Mouse (Mus musculus) ES-E14 (cell line): Measurements from ENCODE around the gene Ptges3l.

ENCODE experiments used
- HCFC1 ChIP-seq: IDR thresholded peaks from 2 replicates; pipeline ENCODE4 v1.6.1; 2012; ENCODE audit warnings: low read length, inconsistent platforms, borderline replicate concordance; ENCODE audit not compliant: insufficient read depth
- ZC3H11A ChIP-seq: IDR thresholded peaks from 2 replicates; pipeline ENCODE4 v1.6.1; 2012; ENCODE audit warnings: low read depth, mild to moderate bottlenecking, inconsistent platforms, low read length, borderline replicate concordance

DNA sequence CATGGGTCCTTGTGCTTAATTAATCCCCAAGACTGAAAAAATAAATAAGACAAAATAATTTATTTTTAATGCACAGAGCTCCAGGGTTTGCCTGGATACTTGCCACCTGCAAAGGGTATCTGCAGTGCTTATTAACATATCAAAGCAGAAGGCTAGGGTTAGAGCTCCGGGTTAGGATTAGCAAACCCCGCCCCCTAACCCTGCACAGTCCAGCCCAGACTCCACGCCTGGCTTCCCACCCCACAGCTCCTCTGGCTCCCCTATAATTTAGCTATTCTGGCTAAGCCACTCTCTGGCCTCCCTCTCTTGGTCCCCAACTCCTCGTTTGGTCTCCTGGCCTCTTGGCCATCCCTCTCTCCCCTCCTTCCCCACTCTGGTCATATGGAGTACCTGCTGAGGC is 43.3 kb downstream of the Ptges3l start:
- TF ChIP-seq HCFC1 = no peak
- no peak for TF ChIP-seq ZC3H11A
